Mouse (Mus musculus) CD4-positive helper T cell, adult 2 months (primary cell): ENCODE data around the gene Cdk5rap3.

Experiments used
- DNase-seq: peaks from one replicate; pipeline ENCODE4 v3.0.0-alpha.2; 2012; ENCODE audit warnings: low read depth, missing footprints, low spot score

Cdk5rap3 gene

DNA sequence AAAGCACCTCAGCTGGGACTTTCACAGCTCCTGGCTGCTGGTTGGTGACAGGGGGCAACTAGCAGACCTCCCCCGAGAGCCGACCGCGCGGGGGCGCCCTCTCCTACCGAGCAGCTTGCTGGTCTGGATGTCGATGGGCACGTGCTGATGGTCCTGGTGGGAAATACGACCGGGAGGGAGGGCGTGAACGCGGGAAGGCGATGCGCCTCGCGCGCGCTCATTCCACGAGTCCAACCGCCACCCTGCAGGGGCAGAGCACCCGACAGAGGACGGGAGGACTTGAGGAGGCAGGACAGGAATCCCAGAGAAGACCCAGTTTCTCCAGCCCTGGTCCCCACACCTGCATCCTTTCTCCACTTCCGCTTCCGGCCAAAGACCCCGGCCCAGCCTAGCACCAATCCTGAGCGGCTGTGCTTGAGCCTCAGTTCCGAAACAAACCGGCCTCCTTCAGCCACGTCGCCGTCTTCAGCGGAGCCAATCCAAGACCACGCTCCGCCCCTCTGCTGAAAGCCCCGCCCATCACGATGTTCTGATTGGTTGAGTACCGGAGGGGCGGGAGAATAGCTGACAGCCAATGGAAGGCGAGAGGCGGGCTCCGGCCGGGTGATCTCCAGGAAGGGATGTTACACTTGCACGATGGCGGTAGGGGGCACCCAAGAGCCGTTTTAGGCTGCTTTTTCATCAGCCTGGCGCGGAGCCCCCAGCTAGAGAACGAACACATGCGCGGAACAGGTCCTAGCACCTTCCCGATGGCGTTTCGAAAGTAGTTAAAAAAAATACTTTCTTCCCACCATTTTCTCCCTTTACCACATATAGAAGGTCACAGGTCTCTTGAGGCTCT, at the start of gene Cdk5rap3:
TSS of gene Cdk5rap3 (minus strand) at position 453 of the 841 bp plus-strand sequence.
- DNase-seq = peak; percentile 98

DNA sequence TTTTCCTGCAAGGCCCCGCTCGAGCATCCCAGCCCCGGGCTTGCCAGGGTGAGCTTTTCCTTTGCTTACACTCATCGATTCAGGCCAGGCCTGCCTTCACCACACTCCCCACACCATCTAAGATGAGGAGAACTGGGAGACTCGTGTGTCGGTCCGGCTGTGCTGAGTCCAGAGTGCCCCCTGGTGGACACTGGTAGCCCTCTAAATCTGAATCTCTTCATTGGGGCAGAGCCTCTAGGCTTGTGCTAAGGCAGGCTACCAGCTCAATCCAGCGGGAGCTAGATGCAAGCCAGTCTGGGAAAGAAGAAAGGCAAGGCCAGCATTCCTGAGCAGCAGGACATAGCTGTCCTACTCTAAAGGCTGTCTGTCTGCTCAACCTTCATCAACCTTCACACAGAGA, 47.3 kb upstream of the Cdk5rap3 start:
- peak; percentile 74 for DNase-seq

DNA sequence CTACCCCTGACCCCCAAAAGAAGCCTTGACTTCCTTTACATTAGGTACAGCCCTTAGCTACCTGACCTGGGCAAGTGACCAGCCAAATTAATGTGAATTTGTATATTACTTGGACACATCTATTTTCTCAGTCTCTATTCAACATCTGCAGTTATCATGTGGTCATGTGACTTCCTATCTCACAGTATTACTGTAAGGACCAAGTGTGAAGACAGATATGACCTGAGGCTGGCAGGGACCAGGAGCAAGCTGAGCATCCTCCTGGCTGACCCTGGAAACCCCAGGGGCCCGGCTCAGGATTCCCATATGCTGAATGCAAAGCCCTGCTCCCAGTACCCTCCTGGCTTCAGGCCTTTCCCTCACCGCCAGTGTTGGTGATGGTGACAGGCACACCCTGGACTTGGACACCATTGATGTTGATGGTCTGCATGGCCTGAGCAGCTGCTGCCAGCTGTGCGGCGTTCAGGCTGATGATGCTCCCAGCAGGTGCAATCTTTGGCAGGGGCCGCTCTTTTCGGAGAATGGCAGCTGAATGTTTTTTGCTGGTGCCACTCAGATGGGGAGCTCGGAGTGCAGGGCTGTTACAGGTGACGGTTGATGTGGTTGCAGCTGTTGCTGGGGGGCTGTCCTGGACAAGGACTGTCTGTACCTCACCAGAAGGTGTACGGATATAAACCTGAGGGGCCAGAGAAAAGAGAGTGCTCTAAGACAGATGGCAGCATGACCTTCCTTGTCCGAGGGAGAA, 40.9 kb upstream of the Cdk5rap3 start:
- no peak for DNase-seq

DNA sequence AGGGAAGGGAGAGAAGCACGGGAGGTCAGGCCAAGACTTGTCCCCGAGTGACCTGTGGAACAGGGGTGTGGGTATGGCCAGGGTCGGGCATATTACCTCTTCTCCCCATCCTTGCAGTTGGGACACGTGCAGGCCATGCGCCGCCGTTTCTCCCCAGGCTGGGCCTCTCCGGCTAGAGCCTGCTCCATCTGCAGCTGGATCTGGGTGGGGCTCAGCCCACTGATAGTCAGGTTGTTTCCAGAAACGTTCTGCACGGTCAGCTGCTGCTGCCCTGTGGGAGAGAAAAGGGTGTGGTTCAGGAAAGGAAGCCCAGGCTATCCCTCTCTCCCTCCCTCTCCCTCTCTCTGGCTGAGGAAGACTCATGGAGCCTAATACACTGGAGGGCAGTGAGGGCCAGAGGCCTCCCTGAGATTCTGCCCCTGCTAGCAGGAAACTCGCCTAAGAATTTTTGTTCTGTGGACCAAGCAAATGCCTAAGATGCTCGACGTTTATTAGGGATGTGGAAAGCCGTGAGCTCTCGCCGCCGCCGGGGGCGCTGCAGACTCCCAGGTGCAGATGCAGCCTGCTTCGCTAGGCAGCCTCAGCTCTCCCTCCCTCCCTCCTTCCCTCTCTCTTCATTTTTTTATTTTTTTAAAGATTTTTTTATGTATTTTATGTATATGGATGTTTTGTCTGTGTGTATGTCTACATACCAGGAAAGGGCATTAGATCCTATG, 39.9 kb upstream of the Cdk5rap3 start:
- no peak for DNase-seq

GRCm38 (mm10) chr11:96955094-96955493, 38.8 kb upstream of the Cdk5rap3 start:
- no peak for DNase-seq

- no peak for DNase-seq
Measured at GRCm38 (mm10) chr11:96952896-96953295, 36.6 kb upstream of the Cdk5rap3 start.

DNA sequence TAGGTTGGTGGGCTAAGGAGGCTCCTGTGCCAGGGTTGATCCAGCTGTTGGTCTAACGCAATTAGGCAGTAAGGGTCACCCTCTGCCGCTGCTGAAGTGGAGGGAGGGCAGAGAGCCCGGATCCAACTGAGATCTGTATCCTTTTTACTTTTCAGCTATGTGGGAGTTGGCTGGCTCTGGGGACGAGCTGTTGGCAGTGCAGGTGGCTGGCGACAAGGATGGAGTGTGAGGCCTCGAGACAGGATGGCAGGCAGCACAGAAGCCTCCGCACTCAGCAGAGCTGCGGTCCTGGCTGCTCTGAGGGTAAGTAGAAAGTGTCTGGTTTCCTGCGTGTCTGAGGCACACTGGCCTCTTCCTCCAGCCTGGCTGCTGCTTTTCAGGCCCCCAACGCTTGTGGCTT, 36.1 kb upstream of the Cdk5rap3 start:
- DNase-seq = no peak

GRCm38 (mm10) chr11:96950767-96951166, 34.5 kb upstream of the Cdk5rap3 start:
- peak; percentile 47 for DNase-seq

DNA sequence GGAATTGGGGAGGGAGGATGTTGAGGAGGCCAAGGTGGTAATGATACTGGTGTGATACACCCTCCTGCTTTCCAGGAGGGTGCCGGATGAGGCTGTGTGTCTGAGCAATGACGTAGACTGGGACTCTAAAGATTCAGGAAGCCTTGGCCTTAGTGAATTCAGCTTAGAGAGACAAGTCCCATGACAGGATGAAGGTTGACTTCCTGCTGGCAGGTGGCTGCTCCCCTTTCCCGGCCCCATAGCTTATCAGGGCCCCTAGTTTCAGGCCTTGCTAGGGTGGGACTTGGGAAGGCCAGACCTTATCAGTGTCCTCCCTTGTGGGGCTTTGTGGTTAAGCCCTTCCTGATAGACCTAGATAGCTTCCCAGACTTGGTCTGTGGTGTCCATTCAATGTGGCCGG, 31.6 kb upstream of the Cdk5rap3 start:
- DNase-seq = no peak

GRCm38 (mm10) chr11:96946498-96946897, 30.2 kb upstream of the Cdk5rap3 start:
- no peak for DNase-seq

DNA sequence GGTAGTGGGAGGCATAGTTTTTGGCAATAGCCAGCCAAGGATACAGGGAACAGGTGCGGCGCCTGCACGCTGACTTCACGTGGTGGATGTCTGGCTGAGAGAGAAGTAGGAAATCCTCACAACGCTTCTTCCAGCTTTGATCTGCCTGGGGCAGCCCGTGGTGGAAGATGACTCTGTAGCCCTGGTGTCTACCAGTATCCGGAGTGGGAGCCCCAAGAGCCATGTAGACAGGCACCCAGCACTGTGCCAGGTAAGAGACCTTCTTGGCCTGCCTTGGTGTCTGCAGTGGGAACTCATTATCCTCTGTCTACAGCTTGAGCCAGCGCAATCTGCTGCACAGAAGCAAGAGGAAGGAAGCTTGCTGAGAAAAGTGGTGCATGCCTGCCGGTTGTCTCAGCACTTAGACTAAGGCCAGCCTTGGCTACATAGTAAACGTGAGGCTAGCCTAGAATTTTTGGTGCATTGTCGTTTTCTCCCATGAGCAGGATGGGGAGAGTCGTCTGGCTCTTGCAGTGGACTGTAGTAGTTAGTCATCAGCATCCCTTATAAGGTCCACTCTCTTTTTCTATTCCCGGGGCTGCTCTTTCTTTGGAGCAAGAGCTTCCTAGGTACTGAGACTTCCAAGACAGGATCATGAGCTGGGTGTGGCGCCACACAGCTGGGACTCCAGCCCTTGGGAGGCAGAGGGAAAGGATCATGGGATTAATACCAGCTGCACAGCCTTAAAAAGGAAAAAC, 28.7 kb upstream of the Cdk5rap3 start:
- DNase-seq = peak; percentile 62

- peak; percentile 97 for DNase-seq
Measured at GRCm38 (mm10) chr11:96943746-96944304, 27.5 kb upstream of the Cdk5rap3 start, which contains the start of gene Pnpo. Gene Pnpo (minus strand): TSS chr11:96943986.

- DNase-seq = no peak
Measured at GRCm38 (mm10) chr11:96941989-96942590, 25.8 kb upstream of the Cdk5rap3 start.

GRCm38 (mm10) chr11:96940578-96941465, 24.5 kb upstream of the Cdk5rap3 start:
- no peak for DNase-seq

DNA sequence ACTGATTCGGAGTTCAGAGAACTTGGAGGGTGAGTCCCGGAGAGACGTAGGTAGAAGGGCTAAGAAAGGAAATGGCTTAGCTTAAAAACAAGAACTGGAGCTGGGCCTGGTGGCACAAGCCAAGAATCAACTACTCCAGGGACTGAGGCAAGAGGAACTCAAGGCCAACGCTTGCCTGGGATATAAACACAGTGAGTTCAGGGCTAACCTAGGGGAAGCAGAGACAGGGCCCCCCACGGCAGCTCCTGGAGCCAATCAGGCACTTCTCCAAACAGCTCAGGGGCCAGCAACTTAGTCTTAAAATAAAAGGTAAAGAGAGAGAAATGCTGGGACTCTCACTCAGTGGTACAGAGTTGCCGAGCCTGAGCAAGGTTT, 22.1 kb upstream of the Cdk5rap3 start:
- DNase-seq = no peak

- DNase-seq = no peak
Measured at GRCm38 (mm10) chr11:96937549-96938425, 21.5 kb upstream of the Cdk5rap3 start.

GRCm38 (mm10) chr11:96935872-96936650, 19.8 kb upstream of the Cdk5rap3 start:
- no peak for DNase-seq

DNA sequence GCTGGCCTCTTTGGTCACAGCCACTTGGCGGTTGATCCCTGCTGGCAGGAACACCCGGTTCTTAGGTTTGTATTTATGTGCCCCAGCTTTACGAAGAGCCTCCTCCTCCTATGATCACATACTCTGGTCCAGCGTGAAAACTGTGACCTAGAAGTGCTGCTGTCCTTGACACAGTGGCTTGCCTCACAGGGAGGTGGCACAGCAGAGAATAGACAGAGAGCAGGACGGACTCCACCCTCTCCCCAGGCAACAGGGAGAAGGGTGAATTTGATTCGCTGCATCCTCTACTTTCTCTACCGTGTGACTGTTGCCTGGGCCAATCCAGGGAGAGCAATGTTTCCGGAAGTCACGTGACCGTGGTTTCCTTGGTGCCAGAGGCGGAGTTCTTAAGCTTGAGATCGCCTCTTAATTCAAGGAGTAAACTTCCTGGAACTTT, 18.6 kb upstream of the Cdk5rap3 start:
- DNase-seq = peak; percentile 70
